Mouse (Mus musculus): ENCODE measurements around the gene Ccdc74a. TPM values are rescaled to one million over a fixed set of nuclear protein-coding genes. Genes with fewer than 3 reads are reported as not detected.

Ccdc74a gene
- polyA plus RNA-seq, 1 experiment: not detected

DNA sequence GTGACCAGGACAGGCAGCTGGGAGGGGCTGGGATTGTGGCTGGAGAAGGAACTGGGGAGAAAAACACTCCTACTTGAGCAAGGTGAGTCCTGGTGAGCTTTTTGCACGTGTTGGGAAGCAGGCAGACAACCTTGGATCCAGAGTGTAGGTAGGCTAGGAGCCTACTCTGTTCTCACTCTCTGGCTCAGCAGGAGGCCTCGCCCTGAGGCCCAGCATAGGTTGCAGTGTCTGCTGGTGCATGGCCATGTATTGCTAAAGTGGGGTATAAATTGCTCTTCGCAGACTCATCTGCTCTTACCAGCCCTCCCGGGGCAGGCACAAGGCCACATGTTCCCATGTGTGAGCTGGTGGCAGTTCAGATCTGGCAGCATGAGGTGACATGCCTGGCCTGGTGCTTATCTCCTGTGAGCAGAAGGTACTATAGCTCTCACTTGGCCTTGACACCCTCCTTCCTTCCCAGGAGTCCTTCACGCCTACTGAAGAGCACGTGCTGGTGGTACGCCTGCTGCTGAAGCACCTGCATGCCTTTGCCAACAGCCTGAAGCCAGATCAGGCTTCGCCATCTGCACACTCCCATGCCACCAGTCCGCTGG lies 8.1 kb upstream of the Ccdc74a start:
- H3K4me3 ChIP-seq (ENCODE audit: insufficient read depth, low read depth, low read length): no peak overlapping the region
- TF ChIP-seq POLR2A (IDR thresholded peaks at IDR 0.05; ENCODE audit: insufficient read depth, low read depth, low read length): no peak
- no peak for TF ChIP-seq CTCF (IDR thresholded peaks at IDR 0.05; ENCODE audit: insufficient read depth, low read depth, low read length)
- peaks cover 3% of the 10 kb centered on the region; the same call in 1 of the 2 replicates for H3K4me1 ChIP-seq (ENCODE audit: control insufficient read depth, insufficient read depth, low read length)
- WGBS: 83% methylated on average over 9 of the region's 9 CpGs
- no peak overlapping the region for H3K27ac ChIP-seq (ENCODE audit: insufficient read depth, low read depth, low read length)

DNA sequence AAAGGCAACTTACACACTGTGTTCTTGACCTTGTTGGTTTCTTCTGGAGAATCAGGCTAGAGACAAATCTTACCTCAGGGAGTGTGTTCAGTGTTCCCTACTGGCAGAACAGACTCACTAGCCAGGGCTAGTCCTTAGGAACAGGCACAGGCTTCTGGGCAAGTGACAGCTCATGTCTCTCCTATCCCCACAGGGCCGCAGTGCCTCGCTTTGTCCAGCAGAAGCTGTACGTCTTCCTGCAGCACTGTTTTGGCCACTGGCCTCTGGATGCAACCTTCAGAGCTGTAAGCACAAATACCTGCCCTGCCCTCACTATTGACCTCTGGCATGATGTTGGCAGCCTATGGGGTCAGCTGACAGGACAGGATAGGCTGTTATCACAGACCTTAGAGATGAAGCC lies 7.2 kb upstream of the Ccdc74a start:
- Histone ChIP-seq H3K27ac (ENCODE audit: insufficient read depth, low read depth, low read length) (no peak overlapping the region), H3K4me1 (ENCODE audit: control insufficient read depth, insufficient read depth, low read length) (no peaks in the 10 kb centered on the region), H3K4me3 (ENCODE audit: insufficient read depth, low read depth, low read length) (no peak overlapping the region)
- WGBS: 94% methylated on average over 3 of the region's 3 CpGs
- TF ChIP-seq POLR2A (IDR thresholded peaks at IDR 0.05; ENCODE audit: insufficient read depth, low read depth, low read length): no peak
- no peak for TF ChIP-seq CTCF (IDR thresholded peaks at IDR 0.05; ENCODE audit: insufficient read depth, low read depth, low read length)

DNA sequence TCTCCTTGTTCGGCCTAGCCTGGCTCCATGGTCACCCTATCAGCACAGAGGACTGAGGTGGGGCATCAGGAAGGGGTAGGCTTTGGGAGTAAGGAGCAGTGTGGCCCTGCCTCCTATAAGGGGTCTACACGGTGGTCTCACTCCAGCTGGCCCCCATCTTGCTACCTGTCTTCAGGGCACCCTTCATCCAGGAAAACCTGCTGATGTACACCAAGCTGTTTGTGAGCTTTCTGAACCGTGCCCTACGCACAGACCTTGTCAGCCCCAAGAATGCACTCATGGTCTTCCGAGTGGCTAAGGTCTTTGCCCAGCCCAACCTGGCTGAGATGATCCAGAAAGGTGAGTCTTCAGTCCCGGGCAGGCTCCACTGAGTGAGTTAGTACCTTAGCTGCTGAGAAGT lies 6.3 kb upstream of the Ccdc74a start:
- WGBS: 97% methylated on average over 6 of the region's 6 CpGs
- H3K27ac ChIP-seq (ENCODE audit: insufficient read depth, low read depth, low read length): no peak overlapping the region
- no peaks in the 10 kb centered on the region for H3K4me1 ChIP-seq (ENCODE audit: control insufficient read depth, insufficient read depth, low read length)
- TF ChIP-seq CTCF (IDR thresholded peaks at IDR 0.05; ENCODE audit: insufficient read depth, low read depth, low read length): no peak
- no peak for TF ChIP-seq POLR2A (IDR thresholded peaks at IDR 0.05; ENCODE audit: insufficient read depth, low read depth, low read length)
- H3K4me3 ChIP-seq (ENCODE audit: insufficient read depth, low read depth, low read length): no peak overlapping the region

DNA sequence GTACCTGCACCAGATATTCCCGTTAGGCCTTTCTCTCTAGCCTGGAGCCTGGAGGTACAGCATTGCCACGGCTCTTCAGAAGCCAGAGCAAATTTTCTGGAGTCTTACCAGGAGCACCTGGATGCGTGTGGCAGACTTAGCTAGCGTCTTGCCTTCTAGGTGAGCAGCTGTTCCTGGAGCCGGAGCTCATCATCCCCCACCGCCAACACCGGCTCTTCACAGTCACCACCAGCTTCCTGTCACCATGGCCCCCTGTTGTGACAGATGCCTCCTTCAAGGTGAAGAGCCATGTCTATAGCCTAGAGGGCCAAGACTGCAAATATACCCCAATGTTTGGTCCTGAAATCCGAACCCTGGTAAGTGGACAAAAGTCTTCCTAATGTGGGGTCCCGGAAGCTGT lies 5.6 kb upstream of the Ccdc74a start:
- Histone ChIP-seq H3K4me1 (ENCODE audit: control insufficient read depth, insufficient read depth, low read length) (no peaks in the 10 kb centered on the region), H3K4me3 (ENCODE audit: insufficient read depth, low read depth, low read length) (no peak overlapping the region), H3K27ac (ENCODE audit: insufficient read depth, low read depth, low read length) (no peak overlapping the region)
- TF ChIP-seq CTCF (IDR thresholded peaks at IDR 0.05; ENCODE audit: insufficient read depth, low read depth, low read length) (no peak), POLR2A (IDR thresholded peaks at IDR 0.05; ENCODE audit: insufficient read depth, low read depth, low read length) (no peak)
- 95% methylated on average over 9 of the region's 9 CpGs for WGBS

DNA sequence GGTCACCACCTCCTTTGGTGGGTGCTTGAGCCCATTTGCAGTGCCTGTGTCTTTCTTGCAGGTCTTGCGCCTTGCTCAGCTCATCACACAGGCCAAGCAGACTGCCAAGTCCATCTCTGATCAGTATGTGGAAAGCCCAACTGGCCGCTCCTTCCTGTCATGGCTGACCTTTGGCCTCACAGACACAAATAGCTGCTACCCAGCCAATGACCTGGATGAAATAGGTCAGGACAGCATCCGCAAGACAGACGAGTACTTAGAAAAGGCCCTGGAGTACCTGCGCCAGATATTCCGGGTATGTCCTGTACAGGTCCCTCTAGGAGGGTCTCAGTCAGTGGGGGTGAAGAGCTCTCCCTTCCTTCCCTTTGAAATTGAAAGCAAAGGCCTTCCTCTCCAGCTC lies 5.0 kb upstream of the Ccdc74a start:
- H3K27ac ChIP-seq (ENCODE audit: insufficient read depth, low read depth, low read length): no peak overlapping the region
- no peak for TF ChIP-seq POLR2A (IDR thresholded peaks at IDR 0.05; ENCODE audit: insufficient read depth, low read depth, low read length)
- 92% methylated on average over 6 of the region's 6 CpGs for WGBS
- no peak overlapping the region for H3K4me3 ChIP-seq (ENCODE audit: insufficient read depth, low read depth, low read length)
- peaks cover 4% of the 10 kb centered on the region; the same call in 1 of the 2 replicates for H3K4me1 ChIP-seq (ENCODE audit: control insufficient read depth, insufficient read depth, low read length)

DNA sequence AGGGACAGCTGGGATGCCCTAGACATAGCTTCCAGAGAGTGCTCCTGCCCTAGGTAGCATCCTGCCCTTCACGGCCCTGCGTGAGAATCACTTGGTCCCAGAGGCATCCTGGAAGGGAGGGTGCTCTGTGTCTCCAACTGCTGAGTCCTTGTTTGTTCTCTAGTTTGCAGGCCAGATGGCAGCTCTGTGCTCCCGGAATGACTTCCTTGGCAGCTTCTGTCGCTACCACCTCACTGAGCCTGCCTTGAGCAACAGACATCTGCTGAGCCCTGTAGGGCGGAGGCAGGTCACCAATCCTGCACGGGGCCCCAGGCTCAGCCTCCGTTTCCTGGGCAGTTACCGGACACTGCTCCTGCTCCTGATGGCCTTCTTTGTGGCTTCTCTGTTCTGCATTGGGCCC lies 4.0 kb upstream of the Ccdc74a start:
- Histone ChIP-seq H3K4me1 (ENCODE audit: control insufficient read depth, insufficient read depth, low read length) (peaks cover 8% of the 10 kb centered on the region), H3K4me3 (ENCODE audit: insufficient read depth, low read depth, low read length) (no peak overlapping the region), H3K27ac (ENCODE audit: insufficient read depth, low read depth, low read length) (no peak overlapping the region)
- TF ChIP-seq CTCF (IDR thresholded peaks at IDR 0.05; ENCODE audit: insufficient read depth, low read depth, low read length): no peak
- 88% methylated on average over 8 of the region's 8 CpGs for WGBS

DNA sequence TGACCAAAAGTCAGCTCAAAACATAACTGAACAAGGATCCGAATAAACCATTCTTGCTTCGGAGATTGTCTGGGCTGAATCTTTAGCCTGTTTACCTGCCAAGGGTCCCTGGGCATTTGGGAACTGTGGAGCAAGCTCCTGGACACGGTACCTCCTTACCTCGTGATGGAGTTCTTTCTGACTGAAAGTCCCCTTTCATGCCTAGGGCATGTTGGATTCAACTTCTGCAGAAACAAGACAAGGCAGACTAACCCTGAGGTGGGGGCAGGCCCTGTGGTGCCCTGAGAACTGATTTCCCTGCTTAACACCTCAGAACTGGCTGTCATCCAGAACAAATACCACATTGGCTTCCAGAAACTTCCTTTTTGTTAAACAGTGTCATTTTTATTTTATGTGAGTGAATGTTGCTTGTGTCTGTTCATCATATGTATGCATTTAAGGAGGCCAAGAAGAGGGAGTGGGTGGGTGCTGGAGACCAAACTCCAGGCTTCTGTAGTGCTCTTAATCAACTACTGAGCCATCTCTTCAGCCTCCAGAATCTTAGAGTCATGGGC lies 2.8 kb upstream of the Ccdc74a start:
- no peak for TF ChIP-seq CTCF (IDR thresholded peaks at IDR 0.05; ENCODE audit: insufficient read depth, low read depth, low read length)
- H3K27ac ChIP-seq (ENCODE audit: insufficient read depth, low read depth, low read length): no peak overlapping the region
- no peak overlapping the region for H3K4me3 ChIP-seq (ENCODE audit: insufficient read depth, low read depth, low read length)
- H3K4me1 ChIP-seq (ENCODE audit: control insufficient read depth, insufficient read depth, low read length): peaks cover 15% of the 10 kb centered on the region
- 91% methylated on average over 4 of the region's 4 CpGs for WGBS

DNA sequence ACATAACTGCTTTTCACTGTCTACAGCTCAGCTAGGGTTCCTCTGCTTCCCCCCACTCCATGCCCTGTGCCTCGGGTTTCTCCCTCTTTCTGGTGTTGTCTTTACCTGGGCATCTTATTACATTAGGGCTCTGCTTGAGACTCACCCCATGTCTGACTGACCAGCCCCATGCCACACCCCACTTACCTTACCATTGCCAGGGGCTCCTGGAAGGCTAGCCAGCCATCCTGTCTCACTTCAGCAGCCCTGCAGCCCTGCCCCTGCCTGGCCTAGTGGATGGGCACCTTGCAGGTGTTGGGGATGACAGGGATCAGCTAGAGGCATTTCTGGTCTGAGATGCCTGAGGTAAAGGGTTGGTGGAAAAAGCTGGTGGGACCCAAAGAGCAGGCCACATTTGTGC lies 886 bp downstream of the Ccdc74a start:
- Histone ChIP-seq H3K4me1 (ENCODE audit: control insufficient read depth, insufficient read depth, low read length) (peaks cover 15% of the 10 kb centered on the region), H3K4me3 (ENCODE audit: insufficient read depth, low read depth, low read length) (no peak overlapping the region), H3K27ac (ENCODE audit: insufficient read depth, low read depth, low read length) (no peak overlapping the region)
- 33% methylated on average over 1 of the region's 1 CpGs for WGBS
- TF ChIP-seq POLR2A (IDR thresholded peaks at IDR 0.05; ENCODE audit: insufficient read depth, low read depth, low read length): no peak
- TF ChIP-seq CTCF (IDR thresholded peaks at IDR 0.05; ENCODE audit: insufficient read depth, low read depth, low read length): no peak

DNA sequence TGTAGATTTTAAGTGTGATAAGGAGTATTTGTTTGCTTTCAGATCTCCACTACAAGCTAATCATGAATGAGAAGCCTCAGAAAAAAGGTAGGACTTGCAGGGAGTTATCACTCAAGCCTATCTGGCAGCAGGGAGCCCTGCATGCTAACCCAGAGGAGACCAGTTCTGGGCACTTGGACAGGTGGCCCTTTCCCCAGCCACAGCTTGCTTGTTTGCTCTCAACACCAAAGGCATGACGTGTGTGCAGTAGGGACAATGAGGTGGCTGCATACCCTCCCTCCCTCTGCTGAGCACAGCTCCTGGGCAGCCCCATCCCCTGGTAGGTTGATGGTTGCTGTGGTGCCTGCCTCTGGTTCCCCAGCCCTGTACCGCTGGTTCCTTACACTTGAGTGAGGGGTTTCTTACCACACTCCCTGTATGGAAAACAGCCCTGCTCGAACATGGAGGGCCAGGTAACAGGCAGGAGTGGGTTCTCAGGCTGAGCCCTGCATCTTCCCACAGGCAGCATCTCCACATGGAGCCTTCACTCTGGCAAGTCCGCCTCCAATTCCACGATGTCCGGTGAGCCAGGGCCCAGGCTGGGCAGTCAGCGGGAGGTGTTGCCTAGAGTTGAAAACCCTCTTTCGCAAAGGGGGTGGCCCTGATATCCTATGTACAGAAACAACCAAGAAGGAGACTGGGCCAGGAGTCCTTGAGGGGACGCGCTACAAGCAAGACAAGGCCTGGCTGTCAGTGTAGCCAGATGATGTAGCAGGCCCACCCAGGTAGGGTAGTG lies 1.5 kb downstream of the Ccdc74a start:
- H3K27ac ChIP-seq (ENCODE audit: insufficient read depth, low read depth, low read length): no peak overlapping the region
- TF ChIP-seq CTCF (IDR thresholded peaks at IDR 0.05; ENCODE audit: insufficient read depth, low read depth, low read length): no peak
- no peak for TF ChIP-seq POLR2A (IDR thresholded peaks at IDR 0.05; ENCODE audit: insufficient read depth, low read depth, low read length)
- H3K4me3 ChIP-seq (ENCODE audit: insufficient read depth, low read depth, low read length): no peak overlapping the region
- whole genome bisulfite sequencing: 79% methylated on average over 10 of the region's 10 CpGs
- H3K4me1 ChIP-seq (ENCODE audit: control insufficient read depth, insufficient read depth, low read length): peaks cover 15% of the 10 kb centered on the region
